Mouse (Mus musculus) G1E (cell line): Measurements from ENCODE around the gene Ldlrad3.

ENCODE experiments used
- CTCF ChIP-seq: IDR thresholded peaks from 2 replicates; pipeline ENCODE4 v1.5.1; 2012; ENCODE audit warnings: low read depth, low read length, inconsistent platforms, mixed read lengths
- GATA1 ChIP-seq: IDR thresholded peaks from 2 replicates; pipeline ENCODE4 v1.6.1; 2012; ENCODE audit warnings: borderline replicate concordance, low read length, inconsistent platforms, mixed read lengths
- TAL1 ChIP-seq: conservative IDR thresholded peaks from 2 replicates; pipeline ENCODE4 v1.6.1; 2012; ENCODE audit warnings: low read depth, low read length, inconsistent platforms, mixed read lengths

GRCm38 (mm10) chr2:102086583-102086982 lies 99.6 kb downstream of the Ldlrad3 start:
- TF ChIP-seq GATA1: no peak
- no peak for TF ChIP-seq CTCF
- no peak for TF ChIP-seq TAL1
